Mouse (Mus musculus) forebrain, embryonic 11.5 days (tissue): ENCODE measurements around the gene Henmt1. TPM values are rescaled to one million over a fixed set of nuclear protein-coding genes. Genes with fewer than 3 reads are reported as not detected.
A peak's percentile ranks its signal among the peaks of the same experiment; 100 is the strongest.

Experiments
- ATAC-seq: fragments of 200-750 bp; cut with Nextera tagmentation; replicated peaks from 2 replicates; pipeline ENCODE4 v1.8.0; 2017; ENCODE audit warnings: moderate TSS enrichment; ENCODE audit not compliant: low FRiP score
- DNase-seq: peaks from one replicate; pipeline ENCODE4 v3.0.0-alpha.2; 2017; ENCODE audit warnings: low spot score
- H3K27ac ChIP-seq: fragments of 300-500 bp; sonication (generic); 2 replicates; pipeline ENCODE4 v1.5.1; 2014; ENCODE audit warnings: low read depth, low read length
- H3K27me3 ChIP-seq: fragments of 300-500 bp; sonication (generic); 2 replicates; pipeline ENCODE4 v1.6.1; 2014; ENCODE audit warnings: mild to moderate bottlenecking, low read length, mixed read lengths; ENCODE audit not compliant: control insufficient read depth, insufficient read depth
- H3K36me3 ChIP-seq: fragments of 300-500 bp; sonication (generic); 2 replicates; pipeline ENCODE4 v1.6.1; 2014; ENCODE audit warnings: mild to moderate bottlenecking, low read length, moderate library complexity, mixed read lengths; ENCODE audit not compliant: control insufficient read depth, insufficient read depth
- H3K4me1 ChIP-seq: fragments of 300-500 bp; sonication (generic); replicated peaks from 2 replicates; pipeline ENCODE4 v1.6.1; 2014; ENCODE audit warnings: low read length, mixed read lengths; ENCODE audit not compliant: control insufficient read depth, insufficient read depth
- H3K4me2 ChIP-seq: fragments of 300-500 bp; sonication (generic); 2 replicates; pipeline ENCODE4 v1.6.1; 2014; ENCODE audit warnings: low read depth, mild to moderate bottlenecking, low read length, moderate library complexity, mixed read lengths; ENCODE audit not compliant: severe bottlenecking
- H3K4me3 ChIP-seq: fragments of 300-500 bp; sonication (generic); 2 replicates; pipeline ENCODE4 v1.5.1; 2014; ENCODE audit warnings: low read depth, low read length
- H3K9ac ChIP-seq: fragments of 300-500 bp; sonication (generic); 2 replicates; pipeline ENCODE4 v1.6.1; 2014; ENCODE audit warnings: low read length
- H3K9me3 ChIP-seq: fragments of 300-500 bp; sonication (generic); 2 replicates; pipeline ENCODE4 v1.6.1; 2016; ENCODE audit warnings: low read length, mixed read lengths; ENCODE audit not compliant: control insufficient read depth
- WGBS: fragments of 180-500 bp; shearing (Covaris S2); extraction: QIAGEN DNeasy Blood & Tissue Kit; methylation state at CpG from one replicate; pipeline ENCODE4 v1.1.7; 2014; 5-methylcytosine and 5-hydroxymethylcytosine counted together
- polyA plus RNA-seq: library from polyadenylated mRNA; unstranded; fragments of >200 nt; fragmentation: Nextera tagmentation; extraction: Ambion mirVana; gene quantifications from 2 replicates; pipeline ENCODE4 v1.2.1, GENCODE M21; 2014

Gene Henmt1
- polyA plus RNA-seq, 1 experiment from 2014 or later, result 1.1 TPM

- Histone ChIP-seq H3K36me3 (no peaks in the 10 kb centered on the region), H3K4me2 (no peak overlapping the region), H3K9me3 (no peaks in the 10 kb centered on the region), H3K27me3 (no peaks in the 10 kb centered on the region), H3K4me3 (no peak overlapping the region), H3K27ac (no peak overlapping the region), H3K4me1 (no peaks in the 10 kb centered on the region), H3K9ac (no peak overlapping the region)
- 90% methylated on average over 1 of the region's 1 CpGs for WGBS
- no peak for ATAC-seq
- no peak for DNase-seq
Measured at GRCm38 (mm10) chr3:108921822-108922221, 17.9 kb upstream of the Henmt1 start.

- no peak overlapping the region for H3K27ac ChIP-seq
- H3K27me3 ChIP-seq, result no peaks in the 10 kb centered on the region
- no peak overlapping the region for H3K4me2 ChIP-seq
- 86% methylated on average over 4 of the region's 4 CpGs for WGBS
- no peaks in the 10 kb centered on the region for H3K36me3 ChIP-seq
- DNase-seq, result no peak
- H3K4me3 ChIP-seq, result no peak overlapping the region
- H3K9ac ChIP-seq, result no peak overlapping the region
- H3K4me1 ChIP-seq, result no peaks in the 10 kb centered on the region
- no peak for ATAC-seq
- no peaks in the 10 kb centered on the region for H3K9me3 ChIP-seq
Measured at GRCm38 (mm10) chr3:108925677-108926076, 14.0 kb upstream of the Henmt1 start.

GRCm38 (mm10) chr3:108926308-108926707 is 13.4 kb upstream of the Henmt1 start:
- no peaks in the 10 kb centered on the region for H3K36me3 ChIP-seq
- no peak overlapping the region for H3K27ac ChIP-seq
- no peak overlapping the region for H3K9ac ChIP-seq
- no peaks in the 10 kb centered on the region for H3K4me1 ChIP-seq
- no peak overlapping the region for H3K4me3 ChIP-seq
- H3K27me3 ChIP-seq, result no peaks in the 10 kb centered on the region
- H3K4me2 ChIP-seq, result no peak overlapping the region
- WGBS, result 76% methylated on average over 1 of the region's 1 CpGs
- no peak for DNase-seq
- H3K9me3 ChIP-seq, result no peaks in the 10 kb centered on the region
- no peak for ATAC-seq

- Histone ChIP-seq H3K9ac (no peak overlapping the region), H3K27ac (no peak overlapping the region), H3K4me2 (no peak overlapping the region), H3K4me3 (no peak overlapping the region), H3K36me3 (no peaks in the 10 kb centered on the region), H3K9me3 (no peaks in the 10 kb centered on the region), H3K4me1 (no peaks in the 10 kb centered on the region), H3K27me3 (no peaks in the 10 kb centered on the region)
- WGBS, result 94% methylated on average over 6 of the region's 6 CpGs
- no peak for ATAC-seq
- DNase-seq, result no peak
Measured at GRCm38 (mm10) chr3:108933557-108933956, 6.1 kb upstream of the Henmt1 start.

- H3K4me1 ChIP-seq, result no peaks in the 10 kb centered on the region
- DNase-seq (no peak), ATAC-seq (no peak)
- H3K27me3 ChIP-seq, result no peaks in the 10 kb centered on the region
- no peaks in the 10 kb centered on the region for H3K9me3 ChIP-seq
- no peaks in the 10 kb centered on the region for H3K36me3 ChIP-seq
- H3K4me2 ChIP-seq, result no peak overlapping the region
- H3K27ac ChIP-seq, result no peak overlapping the region
- 92% methylated on average over 5 of the region's 5 CpGs for WGBS
- no peak overlapping the region for H3K9ac ChIP-seq
- H3K4me3 ChIP-seq, result no peak overlapping the region
Measured at GRCm38 (mm10) chr3:108938691-108939090, 982 bp upstream of the Henmt1 start.

- Histone ChIP-seq H3K9ac (peak within 1 kb of the TSS; percentile 12; the same call in 1 of the 2 replicates), H3K36me3 (no peaks in the 10 kb centered on the region), H3K4me1 (no peaks in the 10 kb centered on the region), H3K9me3 (no peaks in the 10 kb centered on the region), H3K27ac (no peak within 1 kb of the TSS), H3K27me3 (no peaks in the 10 kb centered on the region), H3K4me3 (0 out of 2 replicates have a peak within 1 kb of the TSS, but pooled peaks have one; percentile 12), H3K4me2 (peak within 1 kb of the TSS; percentile 45)
- WGBS, result 58% methylated on average over 54 of the region's 59 CpGs
- ATAC-seq (peak; percentile 75), DNase-seq (peak; percentile 71)
Measured at GRCm38 (mm10) chr3:108940001-108940633, 444 bp downstream of the Henmt1 start, which contains the start of gene Gm9857. Gm9857 (minus strand) TSS chr3:108940445.

- Histone ChIP-seq H3K36me3 (no peaks in the 10 kb centered on the region), H3K4me2 (no peak overlapping the region), H3K27ac (no peak overlapping the region), H3K27me3 (no peaks in the 10 kb centered on the region), H3K4me3 (no peak overlapping the region), H3K4me1 (no peaks in the 10 kb centered on the region), H3K9ac (no peak overlapping the region), H3K9me3 (no peaks in the 10 kb centered on the region)
- DNase-seq (no peak), ATAC-seq (no peak)
- 83% methylated on average over 10 of the region's 10 CpGs for WGBS
Measured at GRCm38 (mm10) chr3:108940996-108941395, 1.3 kb downstream of the Henmt1 start.

- Histone ChIP-seq H3K4me2 (no peak overlapping the region), H3K4me3 (no peak overlapping the region), H3K27me3 (no peaks in the 10 kb centered on the region), H3K9ac (no peak overlapping the region), H3K9me3 (no peaks in the 10 kb centered on the region), H3K27ac (no peak overlapping the region), H3K36me3 (no peaks in the 10 kb centered on the region), H3K4me1 (peaks cover 9% of the 10 kb centered on the region; the same call in 1 of the 2 replicates)
- no peak for ATAC-seq
- no peak for DNase-seq
Measured at GRCm38 (mm10) chr3:108957976-108958375, 18.3 kb downstream of the Henmt1 start.

- no peak for ATAC-seq
- H3K4me1 ChIP-seq, result peaks cover 9% of the 10 kb centered on the region; the same call in 1 of the 2 replicates
- no peaks in the 10 kb centered on the region for H3K27me3 ChIP-seq
- H3K9me3 ChIP-seq, result no peaks in the 10 kb centered on the region
- H3K4me3 ChIP-seq, result no peak overlapping the region
- H3K4me2 ChIP-seq, result no peak overlapping the region
- H3K9ac ChIP-seq, result no peak overlapping the region
- no peak for DNase-seq
- H3K27ac ChIP-seq, result no peak overlapping the region
- WGBS, result 79% methylated on average over 13 of the region's 13 CpGs
- no peaks in the 10 kb centered on the region for H3K36me3 ChIP-seq
Measured at GRCm38 (mm10) chr3:108959680-108960295, 20.1 kb downstream of the Henmt1 start.
